Mouse (Mus musculus) heart, embryonic 11.5 days (tissue): ENCODE data around the gene Gzmm. TPM values are rescaled to one million over a fixed set of nuclear protein-coding genes. Genes with fewer than 3 reads are reported as not detected.

Source experiments
- ATAC-seq: fragments of 200-750 bp; cut with Nextera tagmentation; replicated peaks from 2 replicates; pipeline ENCODE4 v1.8.0; 2017; ENCODE audit warnings: moderate library complexity; ENCODE audit not compliant: insufficient number of reproducible peaks, low FRiP score, low TSS enrichment
- H3K27ac ChIP-seq: fragments of 300-500 bp; sonication (generic); 2 replicates; pipeline ENCODE4 v1.5.1; 2014; ENCODE audit warnings: mild to moderate bottlenecking, low read depth, low read length
- H3K27me3 ChIP-seq: fragments of 300-500 bp; sonication (generic); 2 replicates; pipeline ENCODE4 v1.6.1; 2014; ENCODE audit warnings: mild to moderate bottlenecking, low read length, mixed read lengths; ENCODE audit not compliant: control insufficient read depth, insufficient read depth
- H3K36me3 ChIP-seq: fragments of 300-500 bp; sonication (generic); 2 replicates; pipeline ENCODE4 v1.6.1; 2014; ENCODE audit warnings: mild to moderate bottlenecking, low read length, moderate library complexity, mixed read lengths; ENCODE audit not compliant: control insufficient read depth, insufficient read depth
- H3K4me1 ChIP-seq: fragments of 300-500 bp; sonication (generic); 2 replicates; pipeline ENCODE4 v1.6.1; 2014; ENCODE audit warnings: low read length; ENCODE audit not compliant: control insufficient read depth, insufficient read depth
- H3K4me2 ChIP-seq: fragments of 300-500 bp; sonication (generic); 2 replicates; pipeline ENCODE4 v1.6.1; 2014; ENCODE audit warnings: mild to moderate bottlenecking, moderate library complexity
- H3K4me3 ChIP-seq: fragments of 300-500 bp; sonication (generic); 2 replicates; pipeline ENCODE4 v1.5.1; 2014; ENCODE audit warnings: low read depth, low read length
- H3K9ac ChIP-seq: fragments of 300-500 bp; sonication (generic); 2 replicates; pipeline ENCODE4 v1.6.1; 2014; ENCODE audit warnings: mild to moderate bottlenecking, low read depth, low read length, moderate library complexity
- H3K9me3 ChIP-seq: fragments of 300-500 bp; sonication (generic); replicated peaks from 2 replicates; pipeline ENCODE4 v1.6.1; 2016; ENCODE audit warnings: low read length; ENCODE audit not compliant: control insufficient read depth
- WGBS: fragments of 180-500 bp; shearing (Covaris S2); extraction: QIAGEN DNeasy Blood & Tissue Kit; methylation state at CpG from one replicate; pipeline ENCODE4 v1.1.7; 2014; ENCODE audit not compliant: insufficient replicate concordance; 5-methylcytosine and 5-hydroxymethylcytosine counted together
- polyA plus RNA-seq: library from polyadenylated mRNA; unstranded; fragments of >200 nt; fragmentation: Nextera tagmentation; extraction: Ambion mirVana; gene quantifications from 2 replicates; pipeline ENCODE4 v1.2.1, GENCODE M21; 2014

Gzmm gene
- 0.40 and 1.0 TPM in 2 replicates for polyA plus RNA-seq

GRCm38 (mm10) chr10:79688720-79689119, at the start of gene Gzmm:
Gzmm (plus strand) TSS chr10:79689020.
- 81% methylated on average over 4 of the region's 4 CpGs for WGBS
- H3K4me1 ChIP-seq = peaks cover 22% of the 10 kb centered on the region
- H3K27me3 ChIP-seq = no peaks in the 10 kb centered on the region
- no peak within 1 kb of the TSS for H3K4me2 ChIP-seq
- H3K4me3 ChIP-seq = no peak within 1 kb of the TSS
- H3K9me3 ChIP-seq = no peaks in the 10 kb centered on the region; the same call in 1 of the 2 replicates
- no peak within 1 kb of the TSS for H3K9ac ChIP-seq
- no peak for ATAC-seq
- H3K36me3 ChIP-seq = peaks cover 48% of the 10 kb centered on the region
- no peak within 1 kb of the TSS for H3K27ac ChIP-seq

DNA sequence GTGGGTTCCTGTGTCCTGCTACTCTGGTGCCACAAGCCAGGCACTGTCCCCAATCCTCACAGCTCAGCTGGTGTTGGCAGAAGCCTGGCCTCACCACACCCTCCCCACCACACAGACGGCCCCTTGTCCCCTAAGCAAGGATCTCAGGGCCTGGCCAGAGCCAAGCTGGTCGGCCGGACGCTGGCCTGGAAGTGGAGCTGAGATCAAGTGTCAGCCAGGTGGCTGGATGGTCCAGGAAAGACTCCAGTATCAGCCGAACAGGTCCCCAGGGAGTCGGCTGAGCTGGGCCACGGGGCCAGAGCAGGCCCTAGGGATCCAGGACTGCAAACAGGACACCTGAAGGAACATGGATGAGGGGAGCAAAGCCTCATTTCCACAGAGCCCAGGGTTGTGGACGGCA, 43.1 kb upstream of the Gzmm start, which contains the start of gene Odf3l2:
Gene Odf3l2 (minus strand): TSS at position 28 of the 400 bp plus-strand sequence.
- H3K36me3 ChIP-seq = no peaks in the 10 kb centered on the region
- ATAC-seq = no peak
- no peak within 1 kb of the TSS for H3K4me3 ChIP-seq
- H3K27ac ChIP-seq = no peak within 1 kb of the TSS
- no peak within 1 kb of the TSS for H3K4me2 ChIP-seq
- 60% methylated on average over 8 of the region's 8 CpGs for WGBS
- H3K4me1 ChIP-seq = no peaks in the 10 kb centered on the region
- no peaks in the 10 kb centered on the region for H3K27me3 ChIP-seq
- no peaks in the 10 kb centered on the region for H3K9me3 ChIP-seq
- no peak within 1 kb of the TSS for H3K9ac ChIP-seq

GRCm38 (mm10) chr10:79649070-79649751, 39.6 kb upstream of the Gzmm start:
- WGBS = 25% methylated on average over 7 of the region's 7 CpGs
- no peak overlapping the region for H3K4me3 ChIP-seq
- H3K36me3 ChIP-seq = no peaks in the 10 kb centered on the region
- no peak for ATAC-seq
- H3K4me2 ChIP-seq = no peak overlapping the region
- peaks cover 5% of the 10 kb centered on the region for H3K27me3 ChIP-seq
- no peaks in the 10 kb centered on the region for H3K9me3 ChIP-seq
- H3K9ac ChIP-seq = no peak overlapping the region
- no peaks in the 10 kb centered on the region for H3K4me1 ChIP-seq
- H3K27ac ChIP-seq = no peak overlapping the region

GRCm38 (mm10) chr10:79652789-79653188, 36.0 kb upstream of the Gzmm start:
- Histone ChIP-seq H3K4me2 (no peak overlapping the region), H3K9ac (no peak overlapping the region), H3K4me1 (no peaks in the 10 kb centered on the region), H3K27me3 (peaks cover 12% of the 10 kb centered on the region), H3K27ac (no peak overlapping the region), H3K9me3 (no peaks in the 10 kb centered on the region), H3K4me3 (no peak overlapping the region), H3K36me3 (no peaks in the 10 kb centered on the region)
- 80% methylated on average over 7 of the region's 7 CpGs for WGBS
- ATAC-seq = no peak

DNA sequence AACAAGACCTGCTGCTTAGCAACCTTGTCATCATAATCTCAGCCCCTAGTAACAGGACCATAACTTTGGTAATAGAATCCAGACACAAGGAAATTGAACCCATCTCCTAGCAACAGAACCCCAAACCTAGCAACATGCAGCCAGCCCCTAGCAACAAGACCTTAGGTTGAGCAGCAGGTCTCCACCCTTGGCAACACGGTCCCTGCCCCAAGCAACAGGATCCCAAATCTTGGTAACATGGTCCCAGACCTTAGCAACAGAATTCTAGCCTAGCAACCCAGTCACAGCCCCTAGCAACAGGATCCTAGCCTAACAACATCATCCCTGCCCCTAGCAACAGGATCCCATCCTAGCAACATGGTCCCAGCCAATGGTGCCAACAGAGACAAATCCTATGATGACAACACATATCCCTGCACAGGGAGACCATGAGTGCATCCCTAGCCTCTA, 33.8 kb upstream of the Gzmm start:
- WGBS = 27% methylated on average over 1 of the region's 1 CpGs
- no peak overlapping the region for H3K4me3 ChIP-seq
- H3K27ac ChIP-seq = no peak overlapping the region
- peaks cover 12% of the 10 kb centered on the region for H3K27me3 ChIP-seq
- ATAC-seq = no peak
- no peaks in the 10 kb centered on the region for H3K36me3 ChIP-seq
- no peak overlapping the region for H3K9ac ChIP-seq
- H3K4me1 ChIP-seq = no peaks in the 10 kb centered on the region
- no peaks in the 10 kb centered on the region for H3K9me3 ChIP-seq
- H3K4me2 ChIP-seq = no peak overlapping the region

DNA sequence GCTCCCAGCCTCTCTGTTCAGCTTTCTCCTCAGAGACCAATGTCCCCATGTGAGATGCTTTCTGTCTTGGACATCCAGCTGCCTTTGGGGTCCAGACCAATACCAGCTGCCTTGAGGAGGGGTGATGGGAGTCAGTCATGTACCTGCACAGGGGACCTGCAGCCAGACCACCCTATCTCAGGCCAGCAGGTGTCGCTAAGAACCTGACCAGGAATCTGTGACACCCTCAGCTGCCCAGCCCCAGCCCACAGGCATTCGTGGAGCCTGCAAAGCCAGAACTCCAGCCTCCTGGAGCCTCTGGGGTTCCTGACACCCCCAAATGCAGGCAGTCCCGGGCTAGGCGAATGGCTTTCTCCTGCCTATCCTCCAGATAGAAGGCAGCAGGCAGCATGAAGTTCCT, 30.0 kb upstream of the Gzmm start:
- Histone ChIP-seq H3K4me3 (no peak overlapping the region), H3K36me3 (no peaks in the 10 kb centered on the region), H3K9me3 (no peaks in the 10 kb centered on the region), H3K4me1 (no peaks in the 10 kb centered on the region), H3K27ac (no peak overlapping the region), H3K9ac (no peak overlapping the region), H3K27me3 (peaks cover 11% of the 10 kb centered on the region), H3K4me2 (no peak overlapping the region)
- ATAC-seq = no peak
- WGBS = 13% methylated on average over 4 of the region's 4 CpGs

DNA sequence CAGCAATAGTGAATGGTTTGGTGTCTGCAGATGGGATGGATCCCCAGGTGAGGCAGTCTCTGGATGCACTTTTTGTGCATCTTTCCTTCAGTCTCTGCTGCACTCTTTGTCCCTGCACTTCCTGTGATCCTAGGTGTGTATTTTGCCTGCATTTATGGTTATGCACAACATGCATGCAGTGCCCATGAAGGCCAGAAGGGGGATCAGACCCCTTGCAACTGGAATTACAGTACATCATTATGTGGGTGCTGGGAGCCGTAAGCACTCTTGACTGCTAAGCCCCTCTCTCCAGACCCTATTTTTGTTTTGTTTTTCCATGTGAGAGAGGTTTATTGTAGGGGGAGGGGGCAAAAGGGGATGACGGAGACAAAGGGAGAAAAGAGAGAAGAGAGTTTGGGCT, 28.5 kb upstream of the Gzmm start:
- Histone ChIP-seq H3K9ac (no peak overlapping the region), H3K27ac (no peak overlapping the region), H3K9me3 (no peaks in the 10 kb centered on the region), H3K36me3 (no peaks in the 10 kb centered on the region), H3K4me1 (no peaks in the 10 kb centered on the region), H3K4me3 (no peak overlapping the region), H3K4me2 (no peak overlapping the region), H3K27me3 (peaks cover 9% of the 10 kb centered on the region; the same call in 1 of the 2 replicates)
- no peak for ATAC-seq
- 75% methylated on average over 2 of the region's 2 CpGs for WGBS

DNA sequence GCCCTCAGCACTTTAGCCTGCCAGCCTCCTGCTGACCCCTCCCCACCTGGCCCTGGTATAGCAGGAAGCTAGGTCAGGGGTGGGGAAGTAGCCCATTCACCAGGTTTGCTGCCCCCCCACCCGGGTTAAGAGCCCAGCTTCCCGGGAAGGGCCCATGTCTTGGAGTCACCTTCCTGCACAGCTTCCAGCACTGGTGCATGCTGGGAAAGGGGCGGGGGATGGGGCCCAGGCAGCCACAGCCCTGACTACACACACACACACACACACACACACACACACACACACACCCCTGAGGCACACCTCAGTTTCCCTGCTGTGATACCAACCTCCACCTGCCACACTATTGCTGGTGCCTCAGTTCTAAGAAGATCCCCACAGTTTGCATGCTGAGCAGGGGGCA, 27.0 kb upstream of the Gzmm start:
- Histone ChIP-seq H3K9ac (no peak overlapping the region), H3K4me1 (no peaks in the 10 kb centered on the region), H3K27me3 (0 out of 2 replicates have a peak, but pooled peaks cover 6% of the 10 kb centered on the region), H3K36me3 (no peaks in the 10 kb centered on the region), H3K4me3 (no peak overlapping the region), H3K9me3 (no peaks in the 10 kb centered on the region), H3K4me2 (no peak overlapping the region), H3K27ac (no peak overlapping the region)
- WGBS = 43% methylated on average over 3 of the region's 3 CpGs
- no peak for ATAC-seq
